Mouse (Mus musculus) lung, embryonic 14.5 days (tissue): ENCODE data around the gene D16Ertd472e. TPM values are rescaled to one million over a fixed set of nuclear protein-coding genes. Genes with fewer than 3 reads are reported as not detected.

Source experiments
- ATAC-seq: fragments of 200-750 bp; cut with Nextera tagmentation; 2 replicates; pipeline ENCODE4 v1.8.0; 2017; ENCODE audit warnings: mild to moderate bottlenecking, moderate TSS enrichment, moderate library complexity; ENCODE audit not compliant: insufficient read depth
- DNase-seq: peaks from one replicate; pipeline ENCODE4 v3.0.0-alpha.2; 2015
- H3K27ac ChIP-seq: fragments of 300-500 bp; sonication (generic); 2 replicates; pipeline ENCODE4 v1.5.1; 2014; ENCODE audit warnings: low read depth, mild to moderate bottlenecking, moderate library complexity
- H3K27me3 ChIP-seq: fragments of 300-500 bp; sonication (generic); 2 replicates; pipeline ENCODE4 v1.6.1; 2014; ENCODE audit warnings: low read length, control low read depth; ENCODE audit not compliant: insufficient read depth
- H3K36me3 ChIP-seq: fragments of 300-500 bp; sonication (generic); 2 replicates; pipeline ENCODE4 v1.6.1; 2014; ENCODE audit warnings: control low read depth; ENCODE audit not compliant: insufficient read depth
- H3K4me1 ChIP-seq: fragments of 300-500 bp; sonication (generic); 2 replicates; pipeline ENCODE4 v1.6.1; 2014; ENCODE audit warnings: antibody characterized with exemption, control low read depth; ENCODE audit not compliant: insufficient read depth
- H3K4me2 ChIP-seq: fragments of 300-500 bp; sonication (generic); 2 replicates; pipeline ENCODE4 v1.6.1; 2014; ENCODE audit warnings: mild to moderate bottlenecking
- H3K4me3 ChIP-seq: fragments of 300-500 bp; sonication (generic); 2 replicates; pipeline ENCODE4 v1.5.1; 2014; ENCODE audit warnings: low read depth, low read length
- H3K9ac ChIP-seq: fragments of 300-500 bp; sonication (generic); 2 replicates; pipeline ENCODE4 v1.6.1; 2014
- H3K9me3 ChIP-seq: fragments of 300-500 bp; sonication (generic); 2 replicates; pipeline ENCODE4 v1.6.1; 2016; ENCODE audit warnings: low read depth, low read length, control low read depth
- CTCF ChIP-seq: IDR thresholded peaks from 2 replicates; pipeline ENCODE4 v1.5.1; 2016; ENCODE audit warnings: antibody characterized with exemption, low read depth
- WGBS: fragments of 180-500 bp; shearing (Covaris S2); extraction: QIAGEN DNeasy Blood & Tissue Kit; methylation state at CpG from one replicate; pipeline ENCODE4 v1.1.7; 2014; 5-methylcytosine and 5-hydroxymethylcytosine counted together
- polyA plus RNA-seq: library from polyadenylated mRNA; unstranded; fragments of >200 nt; fragmentation: Nextera tagmentation; extraction: Ambion mirVana; gene quantifications from 2 replicates; pipeline ENCODE4 v1.2.1, GENCODE M21; 2014

D16Ertd472e gene
- polyA plus RNA-seq, result 20.0 and 20.3 TPM in 2 replicates

- Histone ChIP-seq H3K36me3 (no peaks in the 10 kb centered on the region), H3K9ac (peak within 1 kb of the TSS; percentile 86), H3K27me3 (no peaks in the 10 kb centered on the region), H3K4me2 (peak within 1 kb of the TSS; percentile 73), H3K27ac (peak within 1 kb of the TSS; percentile 94), H3K4me3 (peak within 1 kb of the TSS; percentile 74), H3K9me3 (no peaks in the 10 kb centered on the region), H3K4me1 (peaks cover 6% of the 10 kb centered on the region)
- peak; percentile 94 for DNase-seq
- under 1% methylated on average over 57 of the region's 70 CpGs for WGBS
- no peak for TF ChIP-seq CTCF
- ATAC-seq, result peak; percentile 99
Measured at GRCm38 (mm10) chr16:78576478-78577084, at the start of gene D16Ertd472e. D16Ertd472e (minus strand) TSS chr16:78576708.

- Histone ChIP-seq H3K4me2 (no peak overlapping the region), H3K4me1 (no peaks in the 10 kb centered on the region), H3K9ac (no peak overlapping the region), H3K27ac (no peak overlapping the region), H3K9me3 (no peaks in the 10 kb centered on the region), H3K36me3 (no peaks in the 10 kb centered on the region), H3K4me3 (no peak overlapping the region), H3K27me3 (no peaks in the 10 kb centered on the region)
- no peak for ATAC-seq
- 16% methylated on average over 5 of the region's 5 CpGs for whole genome bisulfite sequencing
- TF ChIP-seq CTCF, result no peak
- no peak for DNase-seq
Measured at GRCm38 (mm10) chr16:78622755-78623154, 46.2 kb upstream of the D16Ertd472e start.

- Histone ChIP-seq H3K4me2 (no peak overlapping the region), H3K36me3 (no peaks in the 10 kb centered on the region), H3K4me1 (no peaks in the 10 kb centered on the region), H3K9me3 (no peaks in the 10 kb centered on the region), H3K27me3 (no peaks in the 10 kb centered on the region), H3K27ac (no peak overlapping the region), H3K4me3 (no peak overlapping the region), H3K9ac (no peak overlapping the region)
- 72% methylated on average over 5 of the region's 5 CpGs for WGBS
- ATAC-seq (no peak), DNase-seq (no peak)
- TF ChIP-seq CTCF, result no peak
Measured at GRCm38 (mm10) chr16:78619386-78619785, 42.9 kb upstream of the D16Ertd472e start.

- H3K4me2 ChIP-seq, result no peak overlapping the region
- no peak overlapping the region for H3K4me3 ChIP-seq
- ATAC-seq (peak; percentile 83), DNase-seq (peak; percentile 54)
- 79% methylated on average over 11 of the region's 11 CpGs for WGBS
- TF ChIP-seq CTCF, result no peak
- no peaks in the 10 kb centered on the region for H3K4me1 ChIP-seq
- no peaks in the 10 kb centered on the region for H3K9me3 ChIP-seq
- no peaks in the 10 kb centered on the region for H3K27me3 ChIP-seq
- no peaks in the 10 kb centered on the region for H3K36me3 ChIP-seq
- H3K9ac ChIP-seq, result no peak overlapping the region
- H3K27ac ChIP-seq, result no peak overlapping the region
Measured at GRCm38 (mm10) chr16:78617757-78618532, 41.4 kb upstream of the D16Ertd472e start.

GRCm38 (mm10) chr16:78606202-78606601 is 29.7 kb upstream of the D16Ertd472e start:
- H3K4me3 ChIP-seq, result no peak overlapping the region
- no peak overlapping the region for H3K9ac ChIP-seq
- no peak overlapping the region for H3K4me2 ChIP-seq
- 47% methylated on average over 4 of the region's 4 CpGs for WGBS
- no peaks in the 10 kb centered on the region for H3K27me3 ChIP-seq
- no peaks in the 10 kb centered on the region for H3K4me1 ChIP-seq
- H3K9me3 ChIP-seq, result peaks cover 6% of the 10 kb centered on the region; the same call in 1 of the 2 replicates
- DNase-seq (no peak), ATAC-seq (no peak)
- H3K36me3 ChIP-seq, result no peaks in the 10 kb centered on the region
- no peak for TF ChIP-seq CTCF
- no peak overlapping the region for H3K27ac ChIP-seq

- no peak overlapping the region for H3K4me2 ChIP-seq
- WGBS, result 80% methylated on average over 1 of the region's 1 CpGs
Measured at GRCm38 (mm10) chr16:78598919-78599318, 22.4 kb upstream of the D16Ertd472e start.

GRCm38 (mm10) chr16:78596381-78596780 is 19.9 kb upstream of the D16Ertd472e start:
- no peak overlapping the region for H3K9ac ChIP-seq
- no peaks in the 10 kb centered on the region for H3K36me3 ChIP-seq
- DNase-seq (peak; percentile 26), ATAC-seq (no peak)
- H3K9me3 ChIP-seq, result no peaks in the 10 kb centered on the region
- no peak for TF ChIP-seq CTCF
- no peak overlapping the region for H3K4me3 ChIP-seq
- no peaks in the 10 kb centered on the region for H3K4me1 ChIP-seq
- H3K27ac ChIP-seq, result no peak overlapping the region
- no peaks in the 10 kb centered on the region for H3K27me3 ChIP-seq
- WGBS, result 32% methylated on average over 2 of the region's 2 CpGs
- H3K4me2 ChIP-seq, result no peak overlapping the region

More at GRCm38 (mm10) chr16:78598919-78599318, 22.4 kb upstream of the D16Ertd472e start:
- Histone ChIP-seq H3K9me3 (peaks cover 6% of the 10 kb centered on the region; the same call in 1 of the 2 replicates), H3K4me3 (no peak overlapping the region), H3K4me1 (no peaks in the 10 kb centered on the region), H3K36me3 (no peaks in the 10 kb centered on the region), H3K27me3 (no peaks in the 10 kb centered on the region), H3K27ac (no peak overlapping the region), H3K9ac (no peak overlapping the region)
- ATAC-seq (no peak), DNase-seq (no peak)
- no peak for TF ChIP-seq CTCF
